Mouse (Mus musculus) brain, embryonic 18.5 days (tissue): Measurements from ENCODE around the gene Echs1.

Source experiments
- DNase-seq: peaks from one replicate; pipeline ENCODE4 v3.0.0-alpha.2; 2012; ENCODE audit warnings: low read depth, low spot score

The Echs1 gene

GRCm38 (mm10) chr7:140115583-140116328 lies 520 bp downstream of the Echs1 start, which contains the start of gene Paox:
Paox (plus strand) TSS chr7:140115799.
- DNase-seq, result no peak

- no peak for DNase-seq
Measured at GRCm38 (mm10) chr7:140111943-140112342, 4.3 kb downstream of the Echs1 start.

- DNase-seq, result no peak
Measured at GRCm38 (mm10) chr7:140104009-140104408, 12.3 kb downstream of the Echs1 start.

GRCm38 (mm10) chr7:140101993-140102860 lies 14.0 kb downstream of the Echs1 start, which contains the start of gene Fuom:
Fuom (minus strand) TSS chr7:140102441.
- peak; percentile 18 for DNase-seq

- DNase-seq, result no peak
Measured at GRCm38 (mm10) chr7:140101498-140101897, 14.8 kb downstream of the Echs1 start.

- no peak for DNase-seq
Measured at GRCm38 (mm10) chr7:140098466-140098865, 17.8 kb downstream of the Echs1 start.

GRCm38 (mm10) chr7:140096055-140096454 lies 20.2 kb downstream of the Echs1 start:
- DNase-seq, result no peak

GRCm38 (mm10) chr7:140095556-140095955 lies 20.7 kb downstream of the Echs1 start:
- no peak for DNase-seq

GRCm38 (mm10) chr7:140094954-140095353 lies 21.3 kb downstream of the Echs1 start:
- DNase-seq, result no peak

GRCm38 (mm10) chr7:140092924-140093528 lies 23.2 kb downstream of the Echs1 start, which contains the start of gene Prap1:
Prap1 (plus strand) TSS chr7:140093395.
- DNase-seq, result no peak

GRCm38 (mm10) chr7:140090601-140091000 lies 25.7 kb downstream of the Echs1 start:
- DNase-seq, result no peak

- peak; percentile 85 for DNase-seq
Measured at GRCm38 (mm10) chr7:140082242-140082678, 34.0 kb downstream of the Echs1 start, which contains the start of gene Caly. Caly (minus strand) TSS chr7:140082548.

GRCm38 (mm10) chr7:140081408-140082241 lies 34.7 kb downstream of the Echs1 start:
- no peak for DNase-seq

- peak; percentile 88 for DNase-seq
Measured at GRCm38 (mm10) chr7:140080503-140081156, 35.6 kb downstream of the Echs1 start.

- no peak for DNase-seq
Measured at GRCm38 (mm10) chr7:140078711-140079110, 37.6 kb downstream of the Echs1 start.

- DNase-seq, result no peak
Measured at GRCm38 (mm10) chr7:140077698-140078097, 38.6 kb downstream of the Echs1 start.

- DNase-seq, result no peak
Measured at GRCm38 (mm10) chr7:140070042-140070711, 46.1 kb downstream of the Echs1 start.

GRCm38 (mm10) chr7:140067397-140067796 lies 48.9 kb downstream of the Echs1 start:
- DNase-seq, result no peak

GRCm38 (mm10) chr7:140063092-140063491 lies 53.2 kb downstream of the Echs1 start:
- DNase-seq, result no peak

- no peak for DNase-seq
Measured at GRCm38 (mm10) chr7:140062307-140062706, 54.0 kb downstream of the Echs1 start.
